Mouse (Mus musculus): Measurements from ENCODE around the gene Cxcr6. TPM values are rescaled to one million over a fixed set of nuclear protein-coding genes. Genes with fewer than 3 reads are reported as not detected.

Cxcr6 gene
- total RNA-seq, 2 experiments from 2014 or later: not detected

- DNase-seq (ENCODE audit: low spot score in 2 of 2): no peak
Observed at GRCm38 (mm10) chr9:123818601-123819000, 12.3 kb downstream of the Cxcr6 start.

DNA sequence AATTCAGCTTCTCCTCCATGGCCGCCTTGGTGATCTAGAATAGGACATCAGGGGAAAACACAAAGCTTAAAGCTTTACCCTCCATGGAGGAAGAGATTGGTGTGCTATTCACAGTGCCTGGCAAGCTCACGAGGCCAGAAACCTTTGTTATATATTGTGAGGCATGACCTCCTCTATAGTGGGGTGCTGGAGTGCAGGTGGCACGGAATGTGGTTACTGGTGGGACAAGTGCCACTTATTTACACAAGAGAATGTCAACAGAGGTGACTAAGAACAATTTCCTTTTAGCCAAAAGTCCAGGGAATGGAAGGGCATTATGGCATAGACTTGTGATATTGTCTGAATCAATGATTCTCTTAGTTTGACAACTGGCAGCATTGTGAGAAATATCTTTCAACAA is 20.4 kb downstream of the Cxcr6 start:
- no peak for DNase-seq (ENCODE audit: low spot score in 2 of 2)

DNA sequence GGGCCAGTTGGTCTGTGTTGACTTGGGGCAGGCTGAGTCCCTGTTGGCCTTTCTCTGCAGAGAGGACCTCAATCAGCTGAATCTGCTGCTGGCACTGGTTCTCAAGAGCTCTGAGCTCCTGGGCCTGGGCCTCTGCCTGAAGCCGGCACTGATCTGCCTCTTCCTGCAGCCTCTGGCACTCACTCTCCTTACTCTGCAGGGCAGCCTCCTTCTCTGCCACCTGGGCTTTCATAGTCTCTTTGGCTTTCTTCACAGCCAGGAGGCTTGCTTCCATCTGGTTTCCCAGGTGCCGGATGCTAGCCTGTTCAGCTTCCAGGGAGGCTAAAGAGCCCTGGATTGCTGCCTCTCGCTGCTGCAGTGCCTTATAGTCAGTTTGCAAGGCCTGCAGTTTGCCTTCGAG is 22.6 kb downstream of the Cxcr6 start:
- peak in 1 of 2 experiments; percentile 24 for DNase-seq (ENCODE audit: low spot score in 2 of 2)

DNA sequence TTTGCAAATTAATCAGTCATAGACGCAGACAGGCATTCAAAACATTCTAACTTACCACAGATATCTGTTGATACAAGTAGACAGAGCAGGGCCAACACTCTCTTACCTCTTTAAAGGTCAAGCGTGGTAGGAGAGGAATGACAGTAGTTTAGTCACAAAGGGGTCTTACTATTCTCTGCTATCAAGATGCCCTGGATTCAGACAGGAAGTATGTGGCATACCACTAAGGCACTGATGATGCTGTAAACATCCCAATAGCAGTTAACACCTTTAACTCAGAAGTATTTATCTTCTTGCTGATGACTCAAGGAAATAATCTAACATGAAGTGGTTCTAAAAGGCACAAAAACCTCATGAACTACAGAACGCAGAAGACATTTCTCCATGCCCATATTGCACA is 29.6 kb downstream of the Cxcr6 start:
- DNase-seq (ENCODE audit: low spot score in 2 of 2): no peak

DNA sequence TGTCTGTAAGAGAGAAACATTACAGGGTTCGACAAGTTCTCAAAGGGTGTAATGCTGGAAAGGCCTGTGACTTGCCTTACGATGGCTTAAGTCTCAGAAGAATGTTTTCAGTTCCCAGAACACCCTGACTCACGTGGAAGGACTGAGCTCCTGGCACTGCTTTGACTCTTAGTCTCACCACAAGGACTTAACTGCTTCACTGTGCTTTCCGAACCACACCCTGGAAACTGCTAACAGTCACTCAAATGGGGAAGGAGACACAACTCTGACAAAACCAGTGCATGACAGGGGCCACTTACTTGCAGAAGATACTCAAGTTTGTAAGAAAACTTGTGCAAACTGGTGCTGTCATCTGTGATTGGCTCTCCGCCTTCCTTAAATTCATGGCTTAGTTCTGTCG is 34.0 kb downstream of the Cxcr6 start:
- DNase-seq (ENCODE audit: low spot score in 2 of 2): no peak

GRCm38 (mm10) chr9:123844468-123844867 is 38.2 kb downstream of the Cxcr6 start:
- no peak for DNase-seq (ENCODE audit: low spot score in 2 of 2)

GRCm38 (mm10) chr9:123845120-123845519 is 38.8 kb downstream of the Cxcr6 start:
- DNase-seq (ENCODE audit: low spot score in 2 of 2): no peak

DNA sequence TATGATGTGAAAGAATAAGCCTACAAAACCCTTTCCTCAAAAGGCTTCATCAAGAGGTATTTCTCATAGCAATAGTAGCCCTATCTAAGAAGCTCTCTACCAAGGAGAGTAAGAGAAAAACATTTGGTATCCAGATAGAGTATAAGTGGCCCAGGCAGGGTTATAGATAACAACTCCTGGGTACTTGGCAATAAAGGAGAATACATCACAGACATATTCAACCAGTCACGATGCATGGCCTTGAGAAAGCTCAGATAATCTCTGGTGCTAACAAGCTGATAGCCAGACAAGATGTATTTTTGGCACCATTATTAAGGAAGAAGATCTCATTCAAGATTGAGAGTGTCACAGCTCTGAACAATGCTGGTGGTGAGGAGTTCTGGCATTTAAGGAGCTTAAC is 40.2 kb downstream of the Cxcr6 start:
- no peak for DNase-seq (ENCODE audit: low spot score in 2 of 2)

- DNase-seq (ENCODE audit: low spot score in 2 of 2): no peak
Observed at GRCm38 (mm10) chr9:123849976-123850695, 43.9 kb downstream of the Cxcr6 start.

GRCm38 (mm10) chr9:123850705-123851061 is 44.4 kb downstream of the Cxcr6 start:
- peak; percentile 11 to 42 for DNase-seq (ENCODE audit: low spot score in 2 of 2)

DNA sequence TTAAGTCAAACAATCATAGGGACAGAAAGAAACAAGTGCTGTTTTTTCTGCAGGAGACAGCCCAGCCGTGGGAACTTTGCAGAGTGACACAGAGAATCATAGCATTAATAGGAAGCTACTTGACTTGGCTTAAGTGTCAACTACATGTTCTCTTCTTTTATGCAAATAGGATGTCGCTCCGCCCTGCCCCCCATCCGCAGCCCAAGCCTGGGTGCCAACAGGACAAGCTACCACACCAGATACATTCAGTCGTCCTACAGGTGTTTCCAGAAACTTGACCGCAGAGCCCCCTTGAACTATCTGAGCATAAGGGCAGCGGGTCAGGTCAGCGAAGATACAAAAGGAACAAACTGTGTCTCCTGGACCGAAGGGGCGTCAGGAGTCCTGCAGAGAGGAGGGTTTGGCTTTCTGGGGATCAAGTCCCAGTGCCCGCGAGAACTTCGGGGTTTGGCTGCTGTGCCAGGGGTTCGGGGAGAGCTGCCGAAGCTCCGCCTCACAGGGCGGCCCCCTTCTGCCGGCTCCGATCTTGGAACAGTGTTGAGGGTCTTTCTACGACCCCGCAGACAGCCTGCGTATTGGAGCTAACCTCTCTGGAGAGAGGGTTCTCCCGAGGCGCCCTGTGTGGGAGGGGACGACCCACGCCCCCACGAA is 44.9 kb downstream of the Cxcr6 start:
- DNase-seq (ENCODE audit: low spot score in 2 of 2): peak in 1 of 2 experiments; percentile 33

GRCm38 (mm10) chr9:123851713-123852448 is 45.6 kb downstream of the Cxcr6 start, which contains the start of gene Fyco1:
Gene Fyco1, minus strand, starts transcription at chr9:123851899.
- peak; percentile 97 to 99 for DNase-seq (ENCODE audit: low spot score in 2 of 2)

DNA sequence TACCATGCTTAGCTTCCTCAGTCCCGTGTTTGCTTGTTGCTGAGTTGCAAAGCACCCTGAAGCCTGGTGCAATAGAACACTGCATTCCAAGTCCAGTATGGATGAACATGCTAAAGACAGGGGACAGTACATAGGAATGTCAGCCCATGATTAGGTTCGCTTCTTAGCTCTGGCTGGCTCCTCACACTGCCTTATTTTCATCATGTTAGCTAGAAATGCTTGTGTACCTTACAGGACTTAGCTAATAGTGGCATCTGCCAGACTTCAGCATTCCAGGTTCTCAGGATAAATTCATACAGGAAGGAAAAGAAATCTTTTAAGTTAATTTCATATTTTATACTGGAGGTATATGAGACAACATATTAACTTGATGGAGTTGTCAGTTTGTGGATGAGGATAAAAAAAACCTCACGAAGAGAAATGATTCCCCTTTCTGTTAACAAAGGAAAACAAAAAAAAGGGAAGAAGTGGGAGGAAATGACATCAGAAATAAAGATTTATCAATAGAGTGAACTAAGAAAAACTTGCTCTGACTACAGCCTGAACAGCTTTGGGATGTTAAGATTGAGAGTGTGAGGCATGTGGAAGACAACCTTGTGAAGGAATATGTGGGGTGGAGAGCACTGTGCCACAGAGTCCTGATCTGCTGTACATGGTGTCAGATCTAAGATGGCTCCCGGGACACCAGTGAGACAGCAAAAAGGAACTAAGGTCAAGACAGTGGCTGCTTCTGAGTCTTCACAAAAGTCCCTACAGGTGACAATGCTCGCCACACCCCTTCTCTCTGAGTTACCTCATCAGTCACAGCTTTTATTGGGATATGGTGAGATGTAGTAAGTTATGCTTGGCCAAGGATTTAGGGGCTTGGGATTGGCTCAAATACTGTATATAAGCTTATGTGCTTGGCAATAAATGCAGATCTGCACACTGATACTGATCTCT is 46.4 kb downstream of the Cxcr6 start:
- no peak for DNase-seq (ENCODE audit: low spot score in 2 of 2)

- DNase-seq (ENCODE audit: low spot score in 2 of 2): no peak
Observed at GRCm38 (mm10) chr9:123856836-123857235, 50.6 kb downstream of the Cxcr6 start.

Other genes with a start within 250 kb of the Cxcr6 start
- under 1 TPM; 0.17 to 0.28 TPM for gene Slc6a20b, start 173.9 kb upstream of the Cxcr6 start, total RNA-seq (2021)
- under 1 TPM in 1 of 2 experiments, not detected in 1; 0.15 TPM for gene Ccr9, start 128.0 kb upstream of the Cxcr6 start, total RNA-seq (2021)
- 1 to 10 TPM; 9.9 to 10.0 TPM for gene Slc6a20a, start 127.6 kb upstream of the Cxcr6 start, total RNA-seq (2021)
- gene Lztfl1, start 88.8 kb upstream of the Cxcr6 start, total RNA-seq (2021): 10 to 100 TPM; 58.2 to 63.0 TPM
- 10 to 100 TPM; 39.1 to 40.3 TPM for gene Fyco1, start 45.4 kb downstream of the Cxcr6 start, total RNA-seq (2021)
- not detected for gene Xcr1, start 55.6 kb downstream of the Cxcr6 start, total RNA-seq (2021)
- gene Ccr1, start 162.2 kb downstream of the Cxcr6 start, total RNA-seq (2021): under 1 TPM in 1 of 2 experiments, not detected in 1; 0.10 TPM
- gene Ccr1l1, start 171.9 kb downstream of the Cxcr6 start, total RNA-seq (2021): not detected
- not detected for gene Ccr3, start 215.5 kb downstream of the Cxcr6 start, total RNA-seq (2021)

Data from layer of hippocampus, adult 18-20 months (tissue).